Mouse (Mus musculus) cortical plate, adult 2 months (tissue): ENCODE data around the gene Me3.

Experiments
- CTCF ChIP-seq: fragments of 200-500 bp; IDR thresholded peaks from 2 replicates; pipeline ENCODE4 v1.5.1; 2011; ENCODE audit warnings: mild to moderate bottlenecking, control low read depth, low read length; ENCODE audit not compliant: insufficient read depth; ENCODE audit errors: extremely low read depth
- POLR2A ChIP-seq: fragments of 200-500 bp; IDR thresholded peaks from 2 replicates; pipeline ENCODE4 v1.6.1; 2011; ENCODE audit warnings: mild to moderate bottlenecking, low read length, control low read depth; ENCODE audit not compliant: insufficient read depth; ENCODE audit errors: extremely low read depth

DNA sequence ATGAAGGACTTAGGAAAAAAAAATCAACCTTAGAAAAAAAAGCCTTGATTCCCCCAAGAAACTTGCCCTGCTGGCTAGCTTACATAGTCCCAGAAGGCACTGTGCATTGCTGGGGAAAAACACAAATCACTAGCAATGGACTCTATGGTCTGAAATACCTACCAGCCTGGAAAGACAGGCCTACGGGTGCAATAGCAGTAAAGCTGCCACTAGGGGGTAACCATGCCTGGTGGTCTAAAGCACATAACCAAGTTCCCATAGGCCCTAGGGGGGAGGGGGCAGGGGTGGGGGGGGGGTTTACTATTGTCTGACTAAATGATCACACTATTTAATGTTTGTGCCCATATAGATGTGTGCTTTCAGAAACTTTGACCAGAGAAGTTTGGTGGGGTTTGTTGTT lies 232.6 kb downstream of the Me3 start:
- no peak for TF ChIP-seq CTCF
- TF ChIP-seq POLR2A: no peak
